Mouse (Mus musculus) liver, adult 2 months (tissue): ENCODE data around the gene Nfya. TPM values are rescaled to one million over a fixed set of nuclear protein-coding genes. Genes with fewer than 3 reads are reported as not detected.

Experiments used
- DNase-seq: peaks from one replicate; pipeline ENCODE4 v3.0.0-alpha.2; 2011; ENCODE audit warnings: low read depth, low spot score; ENCODE audit errors: extremely low read depth
- H3K27ac ChIP-seq: fragments of 200-500 bp; replicated peaks from 2 replicates; pipeline ENCODE4 v1.5.1; 2012; ENCODE audit warnings: low read depth, mild to moderate bottlenecking, control low read depth, inconsistent platforms, low read length; ENCODE audit not compliant: insufficient read depth
- H3K27me3 ChIP-seq: fragments of 200-500 bp; 2 replicates; pipeline ENCODE4 v1.6.1; 2012; ENCODE audit warnings: mild to moderate bottlenecking, moderate library complexity, low read length, inconsistent platforms; ENCODE audit not compliant: control insufficient read depth, insufficient read depth
- H3K36me3 ChIP-seq: fragments of 200-500 bp; 2 replicates; pipeline ENCODE4 v1.6.1; 2012; ENCODE audit warnings: low read length, inconsistent platforms; ENCODE audit not compliant: control insufficient read depth, insufficient read depth
- H3K4me1 ChIP-seq: fragments of 200-500 bp; 2 replicates; pipeline ENCODE4 v1.6.1; 2011; ENCODE audit warnings: low read length; ENCODE audit not compliant: control insufficient read depth, insufficient read depth
- H3K4me3 ChIP-seq: fragments of 200-500 bp; 2 replicates; pipeline ENCODE4 v1.5.1; 2011; ENCODE audit warnings: low read depth, mild to moderate bottlenecking, control low read depth, low read length, moderate library complexity; ENCODE audit not compliant: insufficient read depth
- H3K79me2 ChIP-seq: fragments of 200-500 bp; 2 replicates; pipeline ENCODE4 v1.6.1; 2012; ENCODE audit warnings: inconsistent platforms, mild to moderate bottlenecking, low read length, moderate library complexity; ENCODE audit not compliant: control insufficient read depth, insufficient read depth
- H3K9ac ChIP-seq: fragments of 200-500 bp; 2 replicates; pipeline ENCODE4 v1.6.1; 2012; ENCODE audit warnings: low read depth, mild to moderate bottlenecking, control low read depth, inconsistent platforms, low read length
- CTCF ChIP-seq: fragments of 200-500 bp; IDR thresholded peaks from 2 replicates; pipeline ENCODE4 v1.5.1; 2011; ENCODE audit warnings: low read depth, low read length, control low read depth
- POLR2A ChIP-seq: fragments of 200-500 bp; IDR thresholded peaks from 2 replicates; pipeline ENCODE4 v1.6.1; 2011; ENCODE audit warnings: low read length, control low read depth; ENCODE audit not compliant: insufficient read depth; ENCODE audit errors: extremely low read depth
- WGBS: fragments of 180-500 bp; shearing (Covaris S2); methylation state at CpG from one replicate; pipeline ENCODE4 v1.1.7; 2018; 5-methylcytosine and 5-hydroxymethylcytosine counted together
- polyA plus RNA-seq: library from polyadenylated mRNA; depleted of rRNA; stranded (reverse); fragments of >200 nt; gene quantifications from 2 replicates; pipeline ENCODE4 v1.2.3, GENCODE M21; 2012
- total RNA-seq: library from RNA; depleted of rRNA; stranded (reverse); fragments of >200 nt; gene quantifications from 2 replicates; pipeline ENCODE4 v1.2.3, GENCODE M21; 2014

Nfya gene
- total and polyA plus RNA-seq, 2 experiments, result 10.6 to 16.3 TPM

DNA sequence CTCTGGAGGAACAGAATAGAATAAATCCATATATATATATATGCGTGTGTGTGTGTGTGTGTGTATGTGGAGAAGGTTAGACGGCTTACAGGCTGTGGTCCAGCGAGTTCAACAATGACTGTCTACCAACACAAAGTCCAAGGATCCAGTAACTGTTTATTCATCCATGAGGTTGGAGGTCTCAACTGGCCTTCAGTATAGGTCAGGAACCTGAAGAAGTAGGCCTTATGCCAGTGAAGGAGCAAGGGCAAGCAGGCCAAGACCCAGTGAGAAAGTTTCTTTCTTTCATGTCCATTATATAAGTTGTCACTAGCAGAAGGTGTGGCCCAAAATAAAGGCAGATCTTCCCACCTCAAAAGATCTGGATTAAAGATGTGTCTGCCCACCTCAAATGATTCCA is 7.0 kb downstream of the Nfya start:
- no peak for TF ChIP-seq CTCF
- TF ChIP-seq POLR2A, result no peak
- peak; percentile 6 for DNase-seq
- Histone ChIP-seq H3K4me3 (no peak overlapping the region), H3K27me3 (no peaks in the 10 kb centered on the region), H3K9ac (no peak overlapping the region), H3K27ac (no peak overlapping the region), H3K79me2 (peaks cover 28% of the 10 kb centered on the region; the same call in 1 of the 2 replicates), H3K4me1 (no peaks in the 10 kb centered on the region), H3K36me3 (peaks cover 22% of the 10 kb centered on the region)
- WGBS, result 67% methylated on average over 3 of the region's 3 CpGs

DNA sequence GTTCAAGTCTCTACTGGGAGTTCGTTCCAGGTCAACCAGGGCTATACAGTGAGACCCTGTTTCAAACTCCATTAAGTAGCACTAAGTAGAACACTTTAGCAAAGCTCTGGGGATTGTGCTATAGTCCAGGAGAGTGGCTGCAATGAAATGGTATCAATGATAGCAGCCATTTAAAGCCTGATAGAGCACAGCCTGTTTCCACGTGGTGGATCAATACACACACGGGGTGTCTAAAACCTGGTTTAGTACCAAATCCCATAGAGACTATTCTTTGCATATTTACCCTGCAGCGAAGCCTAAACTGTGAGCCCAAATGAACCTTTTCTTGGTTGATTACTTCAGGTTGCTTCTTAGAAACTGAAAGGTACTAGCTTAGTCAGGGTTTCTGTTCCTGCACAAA is 8.0 kb downstream of the Nfya start:
- no peak for TF ChIP-seq POLR2A
- no peak for TF ChIP-seq CTCF
- peaks cover 29% of the 10 kb centered on the region for H3K36me3 ChIP-seq
- WGBS, result 68% methylated on average over 4 of the region's 4 CpGs

DNA sequence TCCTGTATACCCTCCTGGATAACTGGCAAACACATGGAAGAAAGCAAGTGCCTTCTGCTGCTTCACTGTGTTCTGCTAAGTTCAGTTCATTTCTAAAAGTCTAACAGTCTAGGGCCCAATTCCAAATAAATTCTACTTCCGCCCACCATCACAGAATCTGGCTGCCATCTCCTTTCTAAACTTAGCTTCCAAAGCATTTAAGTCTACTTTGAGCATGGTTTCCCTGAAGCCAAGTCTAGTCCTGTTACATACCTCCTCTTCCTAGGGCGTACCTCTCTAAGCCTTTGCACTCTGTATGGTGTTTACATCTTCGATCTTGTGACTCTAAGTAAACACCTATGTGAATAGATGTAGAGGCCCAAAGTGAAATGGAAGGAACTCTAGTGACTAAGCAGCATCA is 17.1 kb downstream of the Nfya start:
- WGBS, result 88% methylated on average over 3 of the region's 3 CpGs
- Histone ChIP-seq H3K36me3 (peaks cover 75% of the 10 kb centered on the region), H3K4me3 (no peak overlapping the region), H3K27ac (no peak overlapping the region), H3K9ac (no peak overlapping the region), H3K27me3 (no peaks in the 10 kb centered on the region), H3K79me2 (no peaks in the 10 kb centered on the region), H3K4me1 (no peaks in the 10 kb centered on the region)
- TF ChIP-seq POLR2A (no peak), CTCF (no peak)
- no peak for DNase-seq

More for the DNA sequence above, 8.0 kb downstream of the Nfya start:
- no peak for DNase-seq
- H3K79me2 ChIP-seq, result peaks cover 24% of the 10 kb centered on the region; the same call in 1 of the 2 replicates
- H3K4me1 ChIP-seq, result no peaks in the 10 kb centered on the region
- no peak overlapping the region for H3K27ac ChIP-seq
- no peaks in the 10 kb centered on the region for H3K27me3 ChIP-seq
- H3K4me3 ChIP-seq, result no peak overlapping the region
- no peak overlapping the region for H3K9ac ChIP-seq

DNA sequence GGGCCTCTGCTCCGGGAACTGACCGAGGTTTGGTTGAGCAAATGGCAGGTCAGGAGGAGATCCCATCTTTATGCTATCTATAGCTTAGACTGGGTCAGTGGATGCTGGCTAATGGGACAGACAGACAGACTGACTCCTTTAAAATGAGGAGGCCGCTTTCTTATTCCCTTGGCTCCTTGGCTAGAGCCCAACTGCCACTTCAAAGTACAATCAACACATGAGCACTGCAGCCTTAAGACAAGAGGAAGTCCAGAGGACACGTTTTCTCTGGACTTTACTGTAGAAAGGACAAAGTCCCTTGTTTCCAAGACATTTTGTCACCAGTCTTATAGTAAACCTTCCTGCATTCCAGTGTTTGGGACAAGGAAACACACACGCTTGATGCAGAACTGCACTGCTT is 18.3 kb downstream of the Nfya start:
- no peaks in the 10 kb centered on the region for H3K4me1 ChIP-seq
- 95% methylated on average over 5 of the region's 5 CpGs for WGBS
- H3K9ac ChIP-seq, result no peak overlapping the region
- TF ChIP-seq POLR2A (no peak), CTCF (no peak)
- no peaks in the 10 kb centered on the region for H3K79me2 ChIP-seq
- DNase-seq, result no peak
- H3K27ac ChIP-seq, result no peak overlapping the region
- peaks cover 76% of the 10 kb centered on the region for H3K36me3 ChIP-seq
- no peaks in the 10 kb centered on the region for H3K27me3 ChIP-seq
- H3K4me3 ChIP-seq, result no peak overlapping the region

DNA sequence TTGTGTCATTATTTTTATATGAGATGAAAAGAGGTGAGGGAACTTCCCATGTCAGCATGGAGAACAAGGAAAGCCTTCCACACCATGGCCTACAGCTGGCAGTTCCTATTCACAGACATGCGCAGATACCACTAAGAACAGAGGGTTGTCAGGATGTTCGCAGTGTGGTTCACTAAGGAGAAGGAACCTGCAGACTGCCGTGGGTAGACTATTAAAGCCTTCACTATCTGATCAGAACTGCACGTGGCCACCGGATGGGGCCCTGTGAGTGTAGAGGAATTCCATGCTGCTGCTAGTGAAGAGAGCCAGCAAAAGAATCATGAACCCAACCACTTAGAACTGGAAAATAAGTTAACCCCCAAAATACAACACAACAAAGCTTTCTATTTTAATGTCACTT is 20.3 kb downstream of the Nfya start:
- H3K4me3 ChIP-seq, result no peak overlapping the region
- no peak overlapping the region for H3K27ac ChIP-seq
- no peak overlapping the region for H3K9ac ChIP-seq
- WGBS, result 90% methylated on average over 5 of the region's 5 CpGs
- no peaks in the 10 kb centered on the region for H3K27me3 ChIP-seq
- no peaks in the 10 kb centered on the region for H3K79me2 ChIP-seq
- DNase-seq, result no peak
- no peaks in the 10 kb centered on the region for H3K4me1 ChIP-seq
- TF ChIP-seq CTCF, result no peak
- H3K36me3 ChIP-seq, result peaks cover 62% of the 10 kb centered on the region

DNA sequence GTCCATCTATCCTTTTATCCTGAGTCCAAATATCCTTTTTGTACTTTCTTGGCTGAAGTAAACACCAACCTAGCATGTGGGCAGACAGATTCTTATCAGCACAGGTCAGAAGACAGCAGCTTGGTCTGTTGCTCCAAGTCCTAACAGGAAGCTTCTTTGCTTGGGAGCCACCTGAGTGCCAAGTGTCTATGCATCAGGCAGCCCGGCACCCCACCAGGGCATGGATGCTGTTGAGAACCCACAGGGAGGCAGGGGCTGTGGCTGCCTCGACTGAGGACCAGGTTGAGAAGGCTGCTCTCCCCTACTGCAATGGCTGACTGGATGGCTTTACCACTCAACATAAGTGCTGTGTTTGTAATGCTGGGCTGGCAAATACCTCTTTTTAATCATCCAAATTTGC is 21.0 kb downstream of the Nfya start:
- Histone ChIP-seq H3K9ac (no peak overlapping the region), H3K4me3 (no peak overlapping the region), H3K27ac (no peak overlapping the region), H3K36me3 (peaks cover 58% of the 10 kb centered on the region), H3K79me2 (no peaks in the 10 kb centered on the region), H3K4me1 (no peaks in the 10 kb centered on the region), H3K27me3 (no peaks in the 10 kb centered on the region)
- 92% methylated on average over 2 of the region's 2 CpGs for WGBS
- TF ChIP-seq CTCF, result no peak
- TF ChIP-seq POLR2A, result no peak
- no peak for DNase-seq
